Mouse (Mus musculus): ENCODE measurements at regions not wholly inside any gene's neighbourhood (a gene's known extent, or its start where the extent isn't known, plus 50 kb on each side); places are given as distances from the start of the nearest gene placed in this dataset.

DNA sequence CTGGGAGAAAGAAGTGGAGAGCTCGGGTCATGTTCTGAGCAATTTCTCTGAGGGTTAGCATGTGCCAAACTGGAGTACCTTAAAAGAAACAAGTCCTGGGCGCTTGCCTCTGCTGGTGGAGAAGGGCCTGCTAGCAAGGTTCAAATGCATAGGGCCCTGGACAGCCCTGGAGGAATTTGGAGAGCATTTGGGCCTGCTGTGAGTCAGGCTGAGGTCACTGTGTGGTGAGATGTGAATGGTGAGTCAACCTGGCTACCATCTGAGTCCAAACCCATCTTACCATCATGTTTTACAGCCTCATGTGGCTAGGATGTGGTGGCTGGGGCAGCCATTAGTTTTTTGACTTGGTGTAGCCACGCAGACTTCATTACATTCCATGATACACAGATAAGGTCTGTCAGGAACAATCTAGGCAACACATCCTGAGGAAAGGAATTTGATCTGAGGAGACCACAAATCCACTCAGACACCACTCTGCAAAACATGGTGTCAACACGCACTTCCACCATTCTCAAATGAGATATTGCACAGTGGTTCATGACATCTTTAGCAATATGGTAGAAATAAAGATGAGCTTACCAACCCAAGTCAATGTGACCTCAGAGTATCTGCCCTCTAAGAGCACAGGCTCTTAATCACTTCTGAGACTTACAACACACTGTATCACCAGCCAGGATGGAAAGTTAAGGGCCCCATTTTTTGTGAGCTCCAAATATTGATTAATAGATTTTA, 83.1 kb downstream of the Thbs2 start:
- no peak for DNase-seq (ENCODE audit: low spot score)

DNA sequence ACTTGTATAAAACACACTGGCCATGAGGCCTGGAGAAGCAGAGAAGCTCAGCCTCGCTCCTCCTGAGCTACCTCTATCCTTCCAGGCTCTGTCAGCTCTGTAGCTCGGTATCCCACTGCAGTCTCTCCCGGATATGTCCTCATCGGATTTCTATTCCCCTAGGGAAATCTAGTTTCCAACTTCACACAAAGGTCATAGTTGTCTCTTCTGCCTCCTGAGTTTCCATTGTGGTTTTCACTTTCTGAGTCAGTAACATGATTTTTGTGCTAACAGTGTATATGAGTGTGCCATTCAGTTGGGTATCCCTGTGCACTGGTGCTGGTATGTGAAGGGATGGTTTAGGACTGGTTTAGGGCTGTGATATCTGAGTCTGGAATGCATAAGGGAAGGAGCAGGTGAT, 85.2 kb downstream of the Thbs2 start:
- no peak for DNase-seq (ENCODE audit: low spot score)

DNA sequence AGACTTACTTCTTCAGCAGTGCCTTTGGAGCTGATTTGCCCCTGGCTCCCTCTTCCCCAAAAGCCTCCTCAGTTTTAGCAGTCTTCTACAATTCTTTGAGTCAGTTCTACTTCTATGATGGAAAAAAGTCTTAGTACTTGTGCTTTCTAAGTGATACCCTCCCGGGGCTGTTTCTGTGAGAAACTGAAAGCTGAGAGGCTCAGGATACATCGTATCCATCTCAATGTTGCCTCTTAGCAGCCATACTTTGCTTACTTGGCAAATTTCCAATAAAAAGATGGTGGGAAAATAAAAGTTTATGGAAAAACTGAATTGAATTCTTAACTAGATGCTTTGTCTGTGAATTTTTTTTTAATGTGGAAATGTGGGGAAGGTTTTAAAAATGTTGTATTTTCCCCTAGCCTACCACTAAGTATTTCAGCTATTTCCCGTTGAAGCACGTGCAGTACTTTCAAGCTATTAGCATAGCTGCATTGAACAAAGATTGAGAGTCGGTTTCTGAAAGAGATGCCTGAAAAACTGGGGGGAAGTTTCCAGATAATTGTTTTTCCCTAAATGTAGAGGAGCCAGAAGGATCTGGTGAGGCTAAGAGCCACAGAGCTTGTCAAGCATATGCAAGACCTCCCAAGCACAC, 87.6 kb downstream of the Thbs2 start:
- DNase-seq (ENCODE audit: low spot score) = no peak

DNA sequence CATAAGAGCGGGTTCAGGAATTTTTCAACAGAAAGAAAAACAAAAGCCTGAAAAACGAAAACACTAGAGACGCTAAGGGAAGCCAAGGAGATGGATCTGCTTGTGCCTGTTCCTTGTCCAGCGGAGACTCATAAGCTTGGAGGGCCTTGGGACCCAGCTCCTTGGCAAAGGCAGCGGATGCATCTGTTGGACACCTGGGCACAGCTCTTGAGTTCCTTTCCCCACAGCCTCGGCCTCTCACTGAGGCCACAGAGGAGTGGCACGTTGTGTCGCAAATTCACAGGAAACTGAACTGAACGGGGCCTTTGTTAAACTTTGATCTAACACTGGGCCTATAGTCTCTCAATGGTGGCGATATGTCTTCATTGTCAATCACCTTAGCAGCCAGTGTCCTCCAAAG, 94.4 kb downstream of the Thbs2 start:
- no peak for DNase-seq (ENCODE audit: low spot score)

DNA sequence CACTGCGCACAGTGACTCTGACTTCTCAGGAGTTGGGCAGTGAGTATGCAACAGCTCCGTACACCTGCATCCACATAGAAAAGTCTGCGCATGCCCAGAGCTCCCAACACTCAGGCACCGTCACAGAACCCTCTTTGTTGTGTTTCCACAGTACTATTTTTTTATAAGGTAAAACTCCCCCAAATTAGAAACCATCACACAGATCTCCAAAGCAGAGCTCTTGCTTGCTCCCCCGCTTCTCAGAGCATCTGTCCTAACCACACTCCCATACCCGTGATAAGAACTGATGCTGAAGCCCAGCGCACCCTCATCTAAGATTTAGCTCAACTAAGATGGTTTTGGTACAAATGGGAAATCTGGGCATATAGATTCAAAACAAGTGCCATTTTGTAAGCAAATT, 97.6 kb downstream of the Thbs2 start:
- DNase-seq (ENCODE audit: low spot score) = no peak

DNA sequence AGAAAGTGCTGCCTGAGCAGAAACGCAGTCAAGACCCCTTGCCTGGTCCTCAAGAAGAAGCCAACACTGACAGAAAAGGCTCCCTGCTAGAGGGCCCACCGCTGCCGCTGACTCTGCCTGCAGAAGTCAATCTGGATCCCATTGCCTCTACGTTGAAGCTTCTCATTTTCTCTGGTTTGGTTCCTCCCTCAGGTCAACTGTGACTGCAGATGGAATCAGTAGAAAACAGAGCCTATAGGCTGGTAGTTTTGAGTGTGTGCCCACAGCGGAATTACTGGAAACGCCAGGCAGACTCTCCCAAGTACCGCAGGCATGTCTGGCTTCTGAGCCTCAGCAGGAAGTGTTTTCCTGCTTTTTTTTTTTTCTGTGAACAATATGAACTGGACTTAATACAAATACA, 98.5 kb downstream of the Thbs2 start:
- DNase-seq (ENCODE audit: low spot score) = no peak

DNA sequence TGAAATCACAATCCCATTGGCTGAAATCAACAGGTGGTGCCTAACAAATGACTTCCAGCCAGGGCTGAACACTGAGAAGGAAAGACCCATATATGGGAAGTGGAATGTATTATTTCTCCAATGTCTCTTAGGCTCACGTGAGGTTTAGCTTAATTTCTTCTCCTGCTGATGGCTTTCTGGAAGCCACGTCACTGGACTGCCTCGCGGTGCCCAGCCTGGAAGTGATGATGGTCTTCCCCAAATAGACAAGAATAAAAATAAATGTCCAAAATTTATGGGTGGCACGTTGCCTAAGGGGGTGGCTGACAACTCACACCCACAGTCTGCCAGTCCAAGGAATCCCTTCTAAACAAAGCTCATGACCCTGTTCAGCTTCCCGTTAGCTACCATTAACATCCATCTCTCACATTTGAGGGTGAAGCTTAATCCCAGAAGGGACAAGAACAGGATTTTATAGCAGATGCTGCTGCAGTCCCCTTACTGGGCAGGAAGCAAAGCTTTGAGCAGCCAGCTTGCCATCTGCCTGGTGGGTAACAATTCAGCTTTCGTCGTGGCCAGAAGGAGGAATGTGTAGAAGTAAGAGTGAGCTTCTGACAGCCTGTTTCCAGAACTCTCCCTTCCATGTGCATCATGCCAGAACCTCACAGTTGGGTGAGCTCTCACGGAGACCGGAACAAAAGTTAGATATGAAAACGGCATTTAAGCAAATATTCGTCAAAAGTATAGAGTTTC, 105.8 kb downstream of the Thbs2 start:
- no peak for DNase-seq (ENCODE audit: low spot score)

DNA sequence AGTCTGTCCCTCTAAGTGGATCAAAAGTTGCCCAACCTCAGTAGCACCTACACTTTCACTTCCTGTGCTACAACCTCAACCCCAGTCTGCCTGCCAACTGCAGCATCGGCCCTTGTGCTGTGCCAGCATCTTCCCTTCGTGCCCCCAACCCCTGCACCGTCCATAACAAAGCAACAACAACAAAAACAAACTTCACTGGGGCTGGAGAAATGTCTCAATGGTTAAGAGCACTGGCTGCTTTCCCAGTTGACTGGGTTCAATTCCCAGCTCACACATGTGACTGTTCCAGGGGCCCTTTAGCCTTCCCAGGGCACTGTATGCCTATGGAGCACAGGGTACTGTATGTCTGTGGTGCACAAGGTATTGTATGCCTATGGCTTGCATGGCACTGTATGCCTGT, 114.4 kb downstream of the Thbs2 start:
- DNase-seq (ENCODE audit: low spot score) = no peak

DNA sequence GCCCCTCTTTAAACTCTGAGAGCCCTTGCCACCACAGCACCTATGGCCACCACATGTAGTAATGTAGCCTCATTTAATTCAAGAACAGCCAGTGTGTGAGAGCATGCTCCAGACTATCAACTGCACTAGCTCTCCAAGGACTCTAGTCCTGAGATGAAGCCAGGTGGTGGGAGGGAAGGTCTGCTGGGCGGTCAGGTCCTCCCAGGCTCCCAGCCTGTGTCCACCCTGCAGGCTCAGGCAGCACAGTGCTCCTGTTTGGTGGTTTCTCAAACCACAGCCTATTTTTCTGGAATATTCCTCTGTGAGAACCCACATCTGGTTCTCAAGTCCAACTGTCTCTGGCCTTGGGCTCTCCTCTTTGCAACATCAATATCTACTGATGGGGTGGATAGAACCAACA, 115.3 kb downstream of the Thbs2 start:
- no peak for DNase-seq (ENCODE audit: low spot score)

DNA sequence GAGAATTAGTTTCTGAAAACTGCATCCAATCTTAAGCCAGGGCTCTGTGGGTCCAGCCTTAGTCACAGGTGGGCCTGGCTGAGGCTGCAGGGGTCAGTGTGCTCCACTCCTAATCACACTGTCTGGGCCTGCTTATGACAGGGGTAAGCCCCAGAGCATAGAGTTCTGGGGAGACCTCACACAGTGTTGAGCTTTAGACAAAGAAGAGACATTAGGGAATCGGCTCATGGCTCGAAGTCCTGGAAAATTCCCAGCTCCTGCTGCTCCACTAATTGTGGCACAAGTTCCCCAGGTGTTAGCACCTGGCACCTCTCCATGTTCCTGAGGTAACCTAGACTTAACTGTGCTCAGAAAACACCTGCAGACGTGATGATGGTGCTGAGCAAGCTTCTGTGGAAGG, 115.8 kb downstream of the Thbs2 start:
- DNase-seq (ENCODE audit: low spot score) = no peak

DNA sequence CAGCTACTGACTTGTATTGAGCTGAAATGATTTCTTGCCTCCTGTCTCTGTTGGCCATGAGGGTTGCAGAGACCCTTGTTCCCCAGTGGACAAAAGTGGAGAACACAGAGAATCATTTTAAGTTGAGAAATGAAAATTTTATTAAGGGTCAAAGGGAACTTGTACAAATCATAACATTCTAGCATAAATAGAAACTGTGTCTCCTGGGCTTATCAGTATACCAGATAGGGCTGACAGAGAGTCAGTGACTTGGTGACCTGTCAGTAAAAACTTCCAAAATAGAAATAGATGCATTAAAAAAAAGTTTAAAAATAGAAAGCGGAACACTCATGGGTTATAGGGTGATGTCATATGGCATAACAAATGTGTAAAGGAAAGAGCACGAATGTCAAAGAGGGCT, 117.9 kb downstream of the Thbs2 start:
- no peak for DNase-seq (ENCODE audit: low spot score)

DNA sequence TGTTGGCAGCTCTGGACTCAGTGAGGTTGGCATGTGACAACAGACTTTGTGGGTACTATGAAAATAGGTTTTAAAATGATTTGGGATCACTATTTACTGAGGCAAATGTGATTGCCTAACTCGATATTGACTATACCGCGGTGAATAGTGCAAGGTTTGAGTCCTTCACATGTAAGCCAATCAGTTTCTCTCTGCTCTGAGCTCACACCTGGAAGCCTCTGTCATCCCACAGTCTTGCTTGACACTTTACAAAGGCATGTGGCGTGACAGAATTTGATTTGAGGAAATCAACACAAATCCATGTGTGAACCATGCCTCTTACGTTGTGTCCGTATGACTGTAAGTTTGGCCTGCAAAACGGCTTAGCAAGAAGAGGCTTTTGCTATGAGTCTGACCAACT, 122.9 kb downstream of the Thbs2 start:
- DNase-seq (ENCODE audit: low spot score) = no peak

DNA sequence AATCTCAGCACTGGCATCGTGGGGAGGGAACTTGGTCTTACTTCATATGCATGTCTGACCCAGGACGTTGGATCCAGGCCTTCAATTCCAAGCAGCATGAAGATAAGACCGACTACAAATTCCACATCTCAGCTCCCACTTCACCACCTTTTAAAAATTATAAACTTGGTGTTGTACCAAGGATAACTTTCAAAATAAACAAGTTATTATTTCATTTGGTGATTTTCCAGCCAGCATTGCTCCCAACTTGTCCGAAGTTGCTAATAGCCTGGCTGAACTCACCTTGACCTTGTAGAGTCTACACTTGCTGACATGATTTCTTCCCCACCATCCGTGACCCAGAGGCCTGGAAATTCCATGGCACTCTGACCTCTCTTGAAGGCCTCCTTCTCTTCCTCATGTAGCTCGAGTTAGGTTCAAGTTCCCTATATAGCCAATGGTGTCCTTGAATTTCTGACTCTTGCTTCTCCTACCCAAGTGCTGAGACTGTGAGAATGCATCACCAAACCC, 123.7 kb downstream of the Thbs2 start:
- no peak for DNase-seq (ENCODE audit: low spot score)

DNA sequence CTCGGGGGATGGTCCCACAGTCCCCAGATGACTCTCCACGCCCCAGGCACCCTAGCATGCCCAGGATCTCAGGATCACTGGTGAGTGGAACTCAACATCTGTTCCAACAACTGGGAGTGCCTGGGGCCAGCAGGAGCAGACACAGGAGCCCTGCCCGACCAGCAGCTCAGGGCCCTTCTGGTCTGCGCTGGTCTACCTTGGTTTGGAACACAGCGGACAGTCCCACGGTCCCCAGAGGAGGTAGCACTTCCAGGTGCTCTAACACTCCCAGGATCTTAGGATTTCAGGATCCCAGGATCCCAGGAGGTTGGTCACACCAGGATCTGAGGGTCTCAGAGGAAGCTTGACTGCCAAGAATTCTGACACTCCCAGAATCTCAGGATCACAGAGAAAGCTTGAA, 131.8 kb downstream of the Thbs2 start:
- DNase-seq (ENCODE audit: low spot score) = no peak

DNA sequence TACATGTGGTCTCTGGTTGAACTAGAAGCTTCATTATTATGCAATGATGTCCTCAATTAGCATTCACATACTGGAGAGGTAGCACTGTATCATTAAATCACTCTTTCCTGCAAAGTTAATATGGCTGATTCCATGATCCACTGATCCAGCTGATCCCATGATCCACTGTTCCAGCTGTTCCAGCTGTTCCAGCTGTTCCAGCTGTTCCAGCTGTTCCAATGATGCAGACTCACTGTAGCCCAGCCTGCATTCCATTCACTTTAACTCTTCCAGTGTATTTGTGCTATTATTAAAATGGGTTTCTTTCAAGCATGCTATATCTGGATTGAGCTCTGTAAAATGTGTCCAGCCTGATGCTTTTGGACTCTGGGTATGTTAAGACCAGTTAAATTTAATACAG, 136.8 kb downstream of the Thbs2 start:
- DNase-seq (ENCODE audit: low spot score) = no peak

DNA sequence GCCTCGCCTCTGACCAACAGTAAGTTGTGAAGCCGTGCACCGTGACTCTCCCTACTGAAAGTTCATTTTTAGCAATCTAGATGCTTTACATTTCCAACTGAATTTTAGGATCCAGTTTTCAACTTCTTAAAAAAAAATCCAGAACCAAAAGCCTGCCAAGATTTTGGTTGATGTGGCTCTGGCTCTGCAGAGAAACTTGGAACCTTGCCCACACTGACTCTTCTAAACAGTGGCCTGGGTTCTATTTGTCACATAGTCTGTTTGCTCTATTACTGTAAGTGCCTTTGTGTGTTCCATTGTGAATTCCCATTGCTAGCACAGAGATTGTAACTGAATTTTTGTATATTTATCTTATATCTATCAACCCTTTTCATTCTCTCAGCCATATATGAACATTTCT, 140.8 kb downstream of the Thbs2 start:
- no peak for DNase-seq (ENCODE audit: low spot score)

DNA sequence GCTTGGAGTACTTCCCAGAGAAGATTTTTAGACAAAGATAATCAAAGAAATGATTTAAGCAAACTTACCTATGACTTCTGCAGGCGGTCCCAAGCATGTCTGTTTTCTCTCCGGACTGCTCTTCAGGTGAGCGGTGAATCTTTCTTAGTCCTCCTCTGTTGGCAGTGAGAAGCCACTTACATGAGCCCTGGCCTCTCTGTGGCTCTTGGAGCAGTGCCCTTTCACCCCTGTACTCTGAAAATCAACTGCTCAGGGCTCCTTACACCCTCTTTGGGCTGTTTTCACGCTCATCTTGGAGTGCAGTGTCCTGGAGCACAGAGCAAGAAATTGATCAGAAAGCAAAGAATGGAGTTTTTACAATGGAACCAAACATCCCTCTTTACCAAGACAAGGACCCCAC, 142.0 kb downstream of the Thbs2 start:
- DNase-seq (ENCODE audit: low spot score) = no peak

DNA sequence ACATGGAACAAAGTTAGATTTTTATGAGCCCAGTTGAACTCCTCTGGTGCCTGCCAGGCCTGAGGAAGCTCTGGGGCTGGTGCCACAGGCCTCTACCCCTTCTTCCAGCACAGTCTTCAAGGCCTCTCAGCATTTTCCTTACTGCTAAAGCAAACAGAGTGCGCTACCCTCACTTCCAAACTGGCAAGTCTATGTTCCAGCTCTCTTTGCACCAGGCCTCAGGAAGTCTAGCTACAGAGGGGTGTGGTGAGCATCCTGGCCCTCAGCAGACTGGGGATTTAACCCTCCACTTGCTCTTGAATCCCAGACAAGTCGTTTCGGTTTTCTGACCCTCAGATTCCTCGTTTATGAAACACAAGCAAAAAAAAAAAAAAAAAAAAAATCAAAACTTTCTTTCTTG, 142.4 kb downstream of the Thbs2 start:
- DNase-seq (ENCODE audit: low spot score) = no peak

DNA sequence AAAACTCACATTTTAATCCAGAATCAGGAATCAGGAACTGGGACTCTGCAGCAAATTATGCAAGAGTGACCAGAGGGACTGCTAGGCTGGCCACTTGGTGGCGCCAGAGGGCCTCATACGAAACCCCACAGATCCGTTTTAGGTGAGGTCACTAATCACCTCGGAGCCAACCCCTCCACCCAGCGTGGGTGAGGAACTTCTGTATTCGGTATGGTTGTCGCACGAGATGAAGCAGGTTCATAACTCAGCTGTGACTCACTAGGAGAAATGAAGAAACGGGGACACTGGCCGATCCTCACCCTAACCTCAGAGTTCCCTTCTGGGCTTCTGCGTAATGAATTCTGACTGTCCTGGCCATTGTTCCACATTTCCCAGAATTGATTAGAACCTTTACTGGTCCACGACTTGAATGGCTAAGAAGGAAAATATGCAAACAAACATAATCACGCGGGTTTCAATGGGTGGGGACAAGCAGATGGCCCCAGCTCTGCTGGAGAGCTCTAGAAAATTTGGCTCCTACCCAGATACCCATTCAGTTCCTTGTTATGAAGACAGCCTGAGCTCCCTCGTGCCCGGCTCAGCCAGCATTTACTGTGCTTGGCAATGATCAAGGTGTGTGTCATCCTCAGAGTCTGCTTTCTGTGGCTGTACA, 148.1 kb downstream of the Thbs2 start:
- peak; percentile 56 for DNase-seq (ENCODE audit: low spot score)

DNA sequence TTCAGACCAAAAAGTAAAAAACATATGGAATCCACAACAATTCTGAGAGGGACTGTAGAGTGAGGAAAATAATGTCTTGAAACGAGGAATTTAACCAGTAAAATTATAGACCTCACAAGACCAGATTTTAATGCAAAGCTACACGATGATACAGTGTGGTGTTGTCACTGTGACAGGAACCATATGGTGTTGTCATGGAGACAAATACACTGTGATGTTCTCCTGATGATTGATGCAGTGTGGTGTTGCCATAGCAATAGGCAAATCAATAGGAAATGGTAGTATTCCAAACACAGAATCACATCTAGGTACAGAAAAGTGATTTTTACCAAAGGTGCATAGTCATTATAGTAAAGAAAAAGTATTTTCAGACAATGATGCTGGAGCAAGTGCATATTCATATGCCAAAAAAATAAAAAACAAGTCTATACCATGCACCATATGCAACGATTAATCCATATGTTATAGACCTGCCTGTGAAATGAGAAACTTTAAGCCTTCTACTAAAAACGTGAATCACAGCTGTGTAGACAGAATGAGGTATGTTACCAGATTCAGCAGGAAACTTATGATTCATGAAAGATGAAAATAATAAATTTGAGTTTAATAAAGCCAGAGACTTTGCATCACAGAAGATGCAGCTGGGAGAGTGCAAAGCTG, 149.6 kb downstream of the Thbs2 start:
- DNase-seq (ENCODE audit: low spot score) = no peak

DNA sequence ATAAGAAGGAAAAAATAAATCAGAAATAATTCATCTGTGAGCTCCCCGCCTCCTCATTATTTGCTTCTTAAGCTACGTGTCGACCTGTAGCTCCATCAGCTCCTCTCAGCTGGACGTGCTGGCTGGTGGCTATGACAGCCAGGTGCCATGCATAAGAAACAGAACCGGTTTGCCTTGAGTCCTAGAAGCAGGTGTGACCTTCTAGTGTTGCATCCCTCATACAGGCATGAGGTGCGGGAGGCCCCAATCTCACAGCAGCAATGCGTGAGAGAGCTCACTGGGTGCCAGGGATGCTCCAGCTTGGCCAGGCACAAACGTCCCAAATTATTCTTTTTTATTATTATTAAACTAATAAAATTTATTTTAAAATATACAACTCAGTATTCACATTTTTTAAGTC, 153.0 kb downstream of the Thbs2 start:
- no peak for DNase-seq (ENCODE audit: low spot score)

DNA sequence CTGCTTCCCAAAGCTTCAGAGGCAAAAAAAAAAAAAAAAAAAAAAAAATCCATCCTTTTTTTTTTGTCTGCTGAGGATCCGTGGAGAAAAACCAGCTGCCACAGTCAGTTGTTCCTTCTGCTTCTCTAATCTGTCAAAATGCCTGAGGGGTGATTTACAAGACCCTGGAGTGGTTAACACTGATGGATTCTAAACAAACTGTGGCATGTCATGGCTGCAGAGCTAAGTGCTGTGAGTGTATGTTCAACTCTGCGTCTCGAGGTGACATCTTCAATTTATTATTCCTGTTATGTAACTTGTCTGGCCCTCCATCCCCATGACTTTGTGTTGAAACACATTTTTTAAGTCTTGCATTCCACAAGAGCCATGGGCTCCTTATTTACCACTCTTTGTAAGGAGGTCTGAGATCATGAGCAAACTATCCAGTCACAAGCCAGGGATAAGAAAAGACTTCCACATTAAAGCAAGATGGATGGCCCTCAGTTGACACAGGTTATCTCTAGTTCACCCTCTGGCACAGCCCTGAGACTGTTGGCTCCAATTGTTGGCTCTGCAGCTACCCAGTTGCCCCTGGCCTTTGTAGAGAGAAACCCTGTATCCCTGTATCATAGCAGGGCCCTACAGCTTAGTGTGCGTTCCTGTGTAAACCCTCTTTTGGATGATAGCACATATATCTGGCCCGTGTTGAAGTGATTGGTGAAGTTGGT, 153.6 kb downstream of the Thbs2 start:
- DNase-seq (ENCODE audit: low spot score) = no peak

Measured in urinary bladder, postnatal 10 days (tissue).